Mouse (Mus musculus): Measurements from ENCODE around the gene Lcn10. TPM values are rescaled to one million over a fixed set of nuclear protein-coding genes. Genes with fewer than 3 reads are reported as not detected.
"Not testable (repeated sequence)": the region's sequence is repeated elsewhere in the genome, so short reads cannot be mapped to it uniquely, and the experiment has no call there.

Gene Lcn10
- polyA plus RNA-seq, 1 experiment = 0.06 TPM

DNA sequence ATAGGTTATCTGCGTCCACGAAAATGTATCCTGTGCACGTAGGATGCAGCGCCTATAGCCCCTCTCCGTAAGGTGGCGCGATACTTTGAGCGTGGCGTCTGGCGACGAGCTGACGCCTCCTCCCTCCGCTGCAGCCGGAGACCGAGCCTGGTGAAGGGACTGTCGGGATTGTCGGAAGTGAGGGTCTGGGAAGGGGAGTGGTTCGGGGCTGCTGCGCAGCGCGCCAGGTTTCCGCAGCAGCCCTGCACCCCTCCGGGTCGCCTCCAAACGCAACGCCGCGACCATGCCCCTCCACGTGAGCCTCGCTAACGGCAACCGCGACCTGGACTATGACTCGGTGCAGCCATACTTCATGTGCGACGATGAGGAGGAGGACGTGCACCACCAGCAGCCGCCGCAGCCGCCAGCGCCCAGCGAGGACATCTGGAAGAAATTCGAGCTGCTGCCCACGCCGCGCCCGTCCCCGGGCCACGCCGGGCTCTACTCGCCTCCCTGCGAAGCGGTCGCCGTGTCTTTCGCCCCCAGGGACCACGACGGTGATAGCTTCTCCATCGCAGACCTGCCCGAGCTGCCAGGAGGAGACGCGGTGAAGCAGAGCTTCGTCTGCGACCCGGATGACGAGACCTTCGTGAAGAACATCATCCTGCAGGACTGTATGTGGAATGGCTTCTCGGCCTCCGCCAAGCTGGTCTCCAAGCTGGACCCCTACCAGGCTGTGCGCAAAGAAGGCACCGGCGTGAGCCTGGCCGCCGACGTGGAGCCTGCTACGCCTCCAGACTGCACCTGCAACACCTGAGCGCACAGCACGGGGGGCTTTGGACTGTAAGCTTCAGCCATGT, 24.3 kb downstream of the Lcn10 start, which contains the start of gene Bmyc:
Gene Bmyc, plus strand, starts transcription at position 97 of the 839 bp plus-strand sequence.
- peak; percentile 70 for DNase-seq (ENCODE audit: low spot score)

- no peak for DNase-seq (ENCODE audit: low spot score)
Observed at GRCm38 (mm10) chr2:25708121-25708520, 25.6 kb downstream of the Lcn10 start.

GRCm38 (mm10) chr2:25709056-25709455, 26.5 kb downstream of the Lcn10 start:
- DNase-seq (ENCODE audit: low spot score) = not testable (repeated sequence)

DNA sequence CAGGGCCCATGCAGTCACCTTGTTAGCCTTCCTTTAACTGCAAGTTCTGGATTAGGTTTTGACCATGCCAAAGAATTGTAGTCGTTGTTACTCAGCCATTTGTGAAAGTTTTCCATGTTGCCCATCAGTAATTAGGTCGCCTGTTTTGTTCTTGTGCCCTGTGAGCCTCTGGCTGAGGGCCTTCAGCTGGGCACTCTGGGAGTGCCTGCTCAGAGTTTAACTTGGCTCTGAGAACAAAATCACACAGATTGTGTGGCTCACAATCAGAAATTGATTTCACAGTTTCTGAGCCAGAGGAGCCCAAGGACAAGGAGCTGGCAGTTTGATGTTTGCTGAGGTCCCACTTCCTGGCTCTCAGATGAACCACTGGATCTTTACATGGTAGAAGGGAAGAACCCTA, 27.3 kb downstream of the Lcn10 start:
- DNase-seq (ENCODE audit: low spot score) = not testable (repeated sequence)

GRCm38 (mm10) chr2:25711641-25712040, 29.1 kb downstream of the Lcn10 start:
- not testable (repeated sequence) for DNase-seq (ENCODE audit: low spot score)

GRCm38 (mm10) chr2:25717222-25717621, 34.7 kb downstream of the Lcn10 start:
- DNase-seq (ENCODE audit: low spot score) = no peak

DNA sequence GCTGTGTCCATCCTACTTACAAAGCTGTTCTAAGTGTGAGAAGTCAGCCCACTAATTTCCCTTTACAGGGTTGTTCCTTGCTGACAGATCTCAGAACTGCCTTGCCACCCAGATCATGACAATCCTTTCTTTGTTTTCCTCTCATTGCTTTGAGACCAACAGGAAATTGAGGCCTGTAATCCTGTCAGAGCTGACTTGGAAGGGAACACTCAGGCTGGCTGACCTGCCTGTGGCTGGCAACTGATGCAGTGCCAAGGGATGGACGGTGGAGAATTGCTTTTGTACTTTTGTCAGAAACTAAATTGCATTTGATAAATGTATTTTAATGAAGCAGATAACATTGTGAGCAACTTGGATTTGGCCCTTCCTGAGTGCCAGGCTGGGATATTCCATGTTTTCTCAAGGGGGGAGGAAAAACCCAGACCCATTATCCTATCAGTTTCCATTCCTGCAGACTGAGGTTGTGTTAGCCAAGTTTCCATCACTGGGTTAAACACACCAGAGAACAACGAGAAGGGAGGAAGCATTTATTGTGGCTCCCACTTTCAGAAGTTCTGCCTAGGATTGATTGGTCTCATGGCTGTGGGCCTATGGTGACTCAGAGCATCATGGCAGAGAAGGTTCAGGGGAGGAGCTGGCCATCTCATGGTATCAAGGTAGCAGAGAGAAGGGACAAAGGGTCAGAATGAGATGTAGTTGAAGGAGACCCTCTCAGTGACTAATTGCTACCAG, 50.8 kb downstream of the Lcn10 start:
- DNase-seq (ENCODE audit: low spot score) = no peak

Other genes with a start within 250 kb of the Lcn10 start
- 0.69 and 2.2 TPM in 2 replicates for gene Clic3, start 225.9 kb upstream of the Lcn10 start, polyA plus RNA-seq (2012; rRNA removed)
- 50.8 and 61.1 TPM in 2 replicates for gene Paxx, start 221.6 kb upstream of the Lcn10 start, polyA plus RNA-seq (2012; rRNA removed)
- gene Ptgds, start 212.7 kb upstream of the Lcn10 start, polyA plus RNA-seq (2012; rRNA removed) = 0.38 and 0.74 TPM in 2 replicates
- not detected in 2 replicates for gene Lcn12, start 188.8 kb upstream of the Lcn10 start, polyA plus RNA-seq (2012; rRNA removed)
- gene Fbxw5, start 182.0 kb upstream of the Lcn10 start, polyA plus RNA-seq (2012; rRNA removed) = 15.1 and 36.1 TPM in 2 replicates
- 2.3 and 2.4 TPM in 2 replicates for gene C8g, start 181.0 kb upstream of the Lcn10 start, polyA plus RNA-seq (2012; rRNA removed)
- gene Traf2, start 135.8 kb upstream of the Lcn10 start, polyA plus RNA-seq (2012; rRNA removed) = 15.5 and 15.7 TPM in 2 replicates
- 222 and 224 TPM in 2 replicates for gene Edf1, start 124.9 kb upstream of the Lcn10 start, polyA plus RNA-seq (2012; rRNA removed)
- gene Mamdc4, start 107.9 kb upstream of the Lcn10 start, polyA plus RNA-seq (2012; rRNA removed) = 1.3 and 1.4 TPM in 2 replicates
- 64.2 and 75.6 TPM in 2 replicates for gene Phpt1, start 107.5 kb upstream of the Lcn10 start, polyA plus RNA-seq (2012; rRNA removed)
- gene Ajm1, start 101.0 kb upstream of the Lcn10 start, polyA plus RNA-seq (2012; rRNA removed) = 0.47 and 0.57 TPM in 2 replicates
- 66.5 and 73.8 TPM in 2 replicates for gene Rabl6, start 74.2 kb upstream of the Lcn10 start, polyA plus RNA-seq (2012; rRNA removed)
- gene Ccdc183, start 65.0 kb upstream of the Lcn10 start, polyA plus RNA-seq (2012; rRNA removed) = not detected in 2 replicates
- 55.4 and 59.7 TPM in 2 replicates for gene Tmem141, start 60.7 kb upstream of the Lcn10 start, polyA plus RNA-seq (2012; rRNA removed)
- gene Fcna, start 54.7 kb upstream of the Lcn10 start, polyA plus RNA-seq (2012; rRNA removed) = 22.9 and 30.6 TPM in 2 replicates
- 0.94 and 1.8 TPM in 2 replicates for gene Lcn8, start 29.6 kb upstream of the Lcn10 start, polyA plus RNA-seq (2012; rRNA removed)
- gene Lcn5, start 24.8 kb upstream of the Lcn10 start, polyA plus RNA-seq (2012; rRNA removed) = 0.32 TPM in 1 of 2 replicates, not detected in the other
- gene Lcn6, start 5.9 kb upstream of the Lcn10 start, polyA plus RNA-seq (2012; rRNA removed) = 0.36 and 0.63 TPM in 2 replicates
- not detected in 2 replicates for gene Obp2a, start 17.3 kb downstream of the Lcn10 start, polyA plus RNA-seq (2012; rRNA removed)
- gene Bmyc, start 24.0 kb downstream of the Lcn10 start, polyA plus RNA-seq (2012; rRNA removed) = 30.9 and 41.7 TPM in 2 replicates
- not detected in 2 replicates for gene Obp2b, start 54.3 kb downstream of the Lcn10 start, polyA plus RNA-seq (2012; rRNA removed)
- not detected in 2 replicates for gene Lcn3, start 82.8 kb downstream of the Lcn10 start, polyA plus RNA-seq (2012; rRNA removed)
- not detected in 2 replicates for gene Lcn11, start 94.3 kb downstream of the Lcn10 start, polyA plus RNA-seq (2012; rRNA removed)
- not detected in 2 replicates for gene Gm13539, start 99.5 kb downstream of the Lcn10 start, polyA plus RNA-seq (2012; rRNA removed)
- gene Glt6d1, start 133.1 kb downstream of the Lcn10 start, polyA plus RNA-seq (2012; rRNA removed) = not detected in 2 replicates
- not detected in 2 replicates for gene Lcn9, start 140.4 kb downstream of the Lcn10 start, polyA plus RNA-seq (2012; rRNA removed)
- 0.04 TPM in 1 of 2 replicates, not detected in the other for gene Sohlh1, start 164.5 kb downstream of the Lcn10 start, polyA plus RNA-seq (2012; rRNA removed)
- 6.7 and 7.4 TPM in 2 replicates for gene Kcnt1, start 181.0 kb downstream of the Lcn10 start, polyA plus RNA-seq (2012; rRNA removed)